Mouse (Mus musculus) lung, embryonic 14.5 days (tissue): ENCODE results near the gene Vmn2r11. TPM values are rescaled to one million over a fixed set of nuclear protein-coding genes. Genes with fewer than 3 reads are reported as not detected.
A peak's percentile ranks its signal among the peaks of the same experiment; 100 is the strongest.
"Not testable (repeated sequence)": the region's sequence is repeated elsewhere in the genome, so short reads cannot be mapped to it uniquely, and the experiment has no call there.

ENCODE experiments used
- ATAC-seq: fragments of 200-750 bp; cut with Nextera tagmentation; 2 replicates; pipeline ENCODE4 v1.8.0; 2017; ENCODE audit warnings: mild to moderate bottlenecking, moderate TSS enrichment, moderate library complexity; ENCODE audit not compliant: insufficient read depth
- DNase-seq: peaks from one replicate; pipeline ENCODE4 v3.0.0-alpha.2; 2015
- H3K27ac ChIP-seq: fragments of 300-500 bp; sonication (generic); 2 replicates; pipeline ENCODE4 v1.5.1; 2014; ENCODE audit warnings: low read depth, mild to moderate bottlenecking, moderate library complexity
- H3K27me3 ChIP-seq: fragments of 300-500 bp; sonication (generic); 2 replicates; pipeline ENCODE4 v1.6.1; 2014; ENCODE audit warnings: low read length, control low read depth; ENCODE audit not compliant: insufficient read depth
- H3K36me3 ChIP-seq: fragments of 300-500 bp; sonication (generic); 2 replicates; pipeline ENCODE4 v1.6.1; 2014; ENCODE audit warnings: control low read depth; ENCODE audit not compliant: insufficient read depth
- H3K4me1 ChIP-seq: fragments of 300-500 bp; sonication (generic); 2 replicates; pipeline ENCODE4 v1.6.1; 2014; ENCODE audit warnings: antibody characterized with exemption, control low read depth; ENCODE audit not compliant: insufficient read depth
- H3K4me2 ChIP-seq: fragments of 300-500 bp; sonication (generic); 2 replicates; pipeline ENCODE4 v1.6.1; 2014; ENCODE audit warnings: mild to moderate bottlenecking
- H3K4me3 ChIP-seq: fragments of 300-500 bp; sonication (generic); 2 replicates; pipeline ENCODE4 v1.5.1; 2014; ENCODE audit warnings: low read depth, low read length
- H3K9ac ChIP-seq: fragments of 300-500 bp; sonication (generic); 2 replicates; pipeline ENCODE4 v1.6.1; 2014
- H3K9me3 ChIP-seq: fragments of 300-500 bp; sonication (generic); 2 replicates; pipeline ENCODE4 v1.6.1; 2016; ENCODE audit warnings: low read depth, low read length, control low read depth
- CTCF ChIP-seq: IDR thresholded peaks from 2 replicates; pipeline ENCODE4 v1.5.1; 2016; ENCODE audit warnings: antibody characterized with exemption, low read depth
- WGBS: fragments of 180-500 bp; shearing (Covaris S2); extraction: QIAGEN DNeasy Blood & Tissue Kit; methylation state at CpG from one replicate; pipeline ENCODE4 v1.1.7; 2014; 5-methylcytosine and 5-hydroxymethylcytosine counted together
- polyA plus RNA-seq: library from polyadenylated mRNA; unstranded; fragments of >200 nt; fragmentation: Nextera tagmentation; extraction: Ambion mirVana; gene quantifications from 2 replicates; pipeline ENCODE4 v1.2.1, GENCODE M21; 2014

Vmn2r11 gene
- not detected in 2 replicates for polyA plus RNA-seq

DNA sequence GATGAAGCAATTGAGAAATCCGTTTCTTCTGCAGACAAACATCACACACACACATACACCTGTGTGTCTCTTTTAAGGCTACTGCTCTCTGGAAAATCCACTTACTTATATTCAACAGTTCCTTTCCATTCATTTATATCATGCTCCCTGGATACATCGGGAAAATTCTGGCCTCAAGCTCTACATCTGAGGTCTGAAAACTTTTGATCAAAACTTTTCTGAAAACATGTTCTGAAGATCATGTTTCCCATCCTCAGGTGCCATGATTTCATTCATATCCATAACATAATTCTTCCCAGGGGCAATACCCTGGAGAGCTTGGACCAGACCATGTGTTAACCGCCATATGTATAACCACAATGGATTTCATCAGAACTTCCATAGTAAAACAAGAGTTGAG is at the start of gene Vmn2r11:
TSS of gene Vmn2r11 (minus strand) at position 101 of the 400 bp plus-strand sequence.
- not testable (repeated sequence) for H3K9ac ChIP-seq, H3K9me3 ChIP-seq, H3K4me2 ChIP-seq, H3K27ac ChIP-seq, H3K4me3 ChIP-seq, H3K4me1 ChIP-seq, H3K27me3 ChIP-seq, H3K36me3 ChIP-seq, ATAC-seq, DNase-seq
- 82% methylated on average over 3 of the region's 3 CpGs for WGBS

DNA sequence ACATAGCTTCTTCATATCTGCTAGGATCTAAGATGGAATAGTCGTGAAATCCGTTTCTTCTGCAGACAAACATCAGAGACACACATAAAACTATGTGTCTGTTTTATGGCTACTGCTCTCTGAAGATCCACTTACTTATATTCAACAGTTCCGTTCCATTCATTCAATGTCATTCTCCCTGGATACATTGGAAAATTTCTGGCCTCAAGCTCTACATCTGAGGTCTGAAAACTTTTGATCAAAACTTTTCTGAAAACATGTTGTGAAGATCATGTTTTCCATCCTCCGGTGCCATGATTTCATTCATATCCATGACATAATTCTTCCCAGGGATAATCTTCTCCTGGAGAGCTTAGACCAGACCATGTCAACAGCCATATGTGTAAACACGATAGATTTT is 38.5 kb upstream of the Vmn2r11 start, which contains the start of gene Vmn2r12:
TSS of gene Vmn2r12 (minus strand) at position 101 of the 400 bp plus-strand sequence.
- 75% methylated on average over 5 of the region's 5 CpGs for WGBS
- H3K4me1 ChIP-seq, H3K27me3 ChIP-seq: not testable (repeated sequence)

DNA sequence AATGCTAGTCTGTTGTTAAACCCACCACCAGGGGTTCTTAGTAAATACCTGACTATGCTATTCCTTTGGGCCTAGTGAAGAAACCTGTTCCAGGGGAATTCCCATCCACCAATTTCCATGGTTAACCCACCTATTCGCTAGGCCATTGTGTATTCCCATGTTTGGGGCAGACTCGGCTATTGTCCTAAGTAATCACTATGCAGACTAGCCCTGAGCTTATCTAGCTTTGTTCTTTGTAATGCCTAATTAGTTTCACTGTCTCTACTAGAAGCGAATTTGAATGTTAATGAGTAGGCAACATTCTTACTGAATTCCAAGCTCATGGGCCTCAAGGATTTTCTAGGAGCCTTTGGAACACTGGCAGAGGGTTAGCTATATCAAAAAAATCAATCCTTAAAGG is 37.1 kb upstream of the Vmn2r11 start:
- H3K9me3 ChIP-seq, H3K27ac ChIP-seq, H3K9ac ChIP-seq, DNase-seq, H3K4me3 ChIP-seq, H3K27me3 ChIP-seq, ATAC-seq, H3K4me2 ChIP-seq, H3K4me1 ChIP-seq, H3K36me3 ChIP-seq: not testable (repeated sequence)
- 74% methylated on average over 3 of the region's 3 CpGs for WGBS

More for the DNA sequence above, 38.5 kb upstream of the Vmn2r11 start, which contains the start of gene Vmn2r12:
- not testable (repeated sequence) for H3K27ac ChIP-seq, H3K36me3 ChIP-seq, H3K4me3 ChIP-seq, H3K4me2 ChIP-seq, DNase-seq, ATAC-seq, H3K9ac ChIP-seq, H3K9me3 ChIP-seq

GRCm38 (mm10) chr5:109072016-109072415 is 12.6 kb upstream of the Vmn2r11 start:
- H3K27ac ChIP-seq, ATAC-seq, H3K9ac ChIP-seq, H3K4me1 ChIP-seq, H3K27me3 ChIP-seq, H3K36me3 ChIP-seq, H3K4me3 ChIP-seq, H3K4me2 ChIP-seq, H3K9me3 ChIP-seq: not testable (repeated sequence)
- peak; percentile 18; the same call in 1 of the 2 replicates for TF ChIP-seq CTCF
- DNase-seq, result peak; percentile 1
- 37% methylated on average over 4 of the region's 4 CpGs for WGBS

DNA sequence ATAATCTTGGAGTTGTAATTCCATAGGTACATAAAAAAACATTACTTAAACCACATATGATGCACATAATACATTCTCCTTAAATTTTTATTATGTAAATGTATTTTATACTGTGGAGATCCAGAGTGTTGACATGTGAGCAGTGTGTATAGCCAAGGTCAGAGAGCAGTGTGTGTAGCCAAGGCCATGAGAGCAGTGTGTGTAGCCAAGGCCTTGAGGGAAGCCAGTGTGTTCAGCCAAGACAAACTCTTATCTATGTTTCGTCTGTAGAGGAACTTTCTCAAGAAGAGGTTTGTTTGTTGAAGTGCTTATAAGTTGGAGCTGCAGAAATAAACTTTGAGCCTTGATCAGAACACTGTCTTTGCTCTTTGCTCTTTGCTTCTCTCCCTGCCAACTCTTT is 4.1 kb downstream of the Vmn2r11 start:
- no peak for ATAC-seq
- Histone ChIP-seq H3K27ac (no peak overlapping the region), H3K9me3 (no peaks in the 10 kb centered on the region; the same call in 1 of the 2 replicates), H3K4me2 (no peak overlapping the region), H3K27me3 (no peaks in the 10 kb centered on the region), H3K4me1 (no peaks in the 10 kb centered on the region), H3K9ac (no peak overlapping the region), H3K4me3 (no peak overlapping the region), H3K36me3 (no peaks in the 10 kb centered on the region)
- no peak for TF ChIP-seq CTCF
- no peak for DNase-seq
- 55% methylated on average over 1 of the region's 1 CpGs for WGBS

GRCm38 (mm10) chr5:109032591-109032990 is 26.8 kb downstream of the Vmn2r11 start:
- Histone ChIP-seq H3K4me2 (no peak overlapping the region), H3K36me3 (no peaks in the 10 kb centered on the region), H3K27ac (no peak overlapping the region), H3K9ac (no peak overlapping the region), H3K9me3 (no peaks in the 10 kb centered on the region), H3K27me3 (no peaks in the 10 kb centered on the region), H3K4me3 (no peak overlapping the region), H3K4me1 (no peaks in the 10 kb centered on the region)
- peak; percentile 4 for DNase-seq
- no peak for ATAC-seq
- TF ChIP-seq CTCF, result peak; percentile 32; the same call in 1 of the 2 replicates

DNA sequence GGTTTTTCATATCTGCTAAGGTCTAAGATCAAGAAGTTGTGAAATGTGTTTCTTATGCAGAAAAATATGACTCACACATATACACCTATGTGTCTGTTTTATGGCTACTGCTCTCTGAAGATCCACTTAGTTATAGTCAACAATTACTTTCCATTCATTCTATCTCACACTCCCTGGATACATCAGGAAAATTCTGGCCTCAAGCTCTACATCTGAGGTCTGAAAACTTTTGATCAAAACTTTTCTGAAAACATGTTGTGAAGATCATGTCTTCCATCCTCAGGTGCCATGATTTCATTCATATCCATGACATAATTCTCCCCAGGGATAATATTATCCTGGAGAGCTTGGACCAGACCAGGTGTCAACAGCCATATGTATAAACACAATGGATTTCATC is 52.9 kb downstream of the Vmn2r11 start, which contains the start of gene Vmn2r10:
TSS of gene Vmn2r10 (minus strand) at position 101 of the 400 bp plus-strand sequence.
- not testable (repeated sequence) for H3K4me3 ChIP-seq, H3K9me3 ChIP-seq, H3K27me3 ChIP-seq, H3K27ac ChIP-seq, DNase-seq, H3K9ac ChIP-seq, H3K4me2 ChIP-seq, H3K36me3 ChIP-seq, ATAC-seq, H3K4me1 ChIP-seq

Other genes with a start within 250 kb of the Vmn2r11 start
- not detected in 2 replicates for gene Vmn2r9, start 207.0 kb downstream of the Vmn2r11 start, polyA plus RNA-seq
- not detected in 2 replicates for gene Vmn2r10, start 53.0 kb downstream of the Vmn2r11 start, polyA plus RNA-seq
- gene Vmn2r12, start 38.4 kb upstream of the Vmn2r11 start, polyA plus RNA-seq, result not detected in 2 replicates
- gene Vmn2r13, start 132.6 kb upstream of the Vmn2r11 start, polyA plus RNA-seq, result not detected in 2 replicates
- gene Vmn2r14, start 165.1 kb upstream of the Vmn2r11 start, polyA plus RNA-seq, result not detected in 2 replicates
- gene Vmn2r15, start 238.1 kb upstream of the Vmn2r11 start, polyA plus RNA-seq, result not detected in 2 replicates